Mouse (Mus musculus) lung, postnatal 25 days (tissue): ENCODE results near the gene Las1l.
"Not testable (repeated sequence)": the region's sequence is repeated elsewhere in the genome, so short reads cannot be mapped to it uniquely, and the experiment has no call there.

Source experiments
- DNase-seq: peaks from one replicate; pipeline ENCODE4 v3.0.0; 2022; ENCODE audit warnings: low spot score

Gene Las1l

GRCm38 (mm10) chrX:95956497-95957293 lies at the start of gene Las1l:
Las1l (minus strand) TSS chrX:95956962.
- peak; percentile 94 for DNase-seq

GRCm38 (mm10) chrX:96006395-96006794 lies 49.6 kb upstream of the Las1l start:
- no peak for DNase-seq

- no peak for DNase-seq
These were observed 42.8 kb upstream of the Las1l start for GRCm38 (mm10) chrX:95999601-96000000.

GRCm38 (mm10) chrX:95993206-95993605 lies 36.4 kb upstream of the Las1l start:
- DNase-seq: peak; percentile 4

GRCm38 (mm10) chrX:95969936-95970335 lies 13.2 kb upstream of the Las1l start:
- DNase-seq: no peak

GRCm38 (mm10) chrX:95969116-95969515 lies 12.4 kb upstream of the Las1l start:
- no peak for DNase-seq

GRCm38 (mm10) chrX:95968594-95968965 lies 11.8 kb upstream of the Las1l start:
- peak; percentile 79 for DNase-seq

- peak; percentile 26 for DNase-seq
These were observed 11.3 kb upstream of the Las1l start for GRCm38 (mm10) chrX:95967847-95968593.

GRCm38 (mm10) chrX:95965036-95965435 lies 8.3 kb upstream of the Las1l start:
- no peak for DNase-seq

- DNase-seq: no peak
These were observed 6.6 kb upstream of the Las1l start for GRCm38 (mm10) chrX:95963366-95963765.

GRCm38 (mm10) chrX:95957461-95957860 lies 699 bp upstream of the Las1l start:
- not testable (repeated sequence) for DNase-seq

GRCm38 (mm10) chrX:95950776-95951175 lies 6.0 kb downstream of the Las1l start:
- DNase-seq: peak; percentile 21

GRCm38 (mm10) chrX:95948135-95948534 lies 8.6 kb downstream of the Las1l start:
- DNase-seq: no peak

- no peak for DNase-seq
These were observed 11.3 kb downstream of the Las1l start for GRCm38 (mm10) chrX:95945496-95945895.

- no peak for DNase-seq
These were observed 21.3 kb downstream of the Las1l start for GRCm38 (mm10) chrX:95935481-95935880.

- DNase-seq: no peak
These were observed 54.0 kb downstream of the Las1l start for GRCm38 (mm10) chrX:95902716-95903115.
